Mouse (Mus musculus) heart, embryonic 13.5 days (tissue): Measurements from ENCODE around the gene Lima1. TPM values are rescaled to one million over a fixed set of nuclear protein-coding genes. Genes with fewer than 3 reads are reported as not detected.

Experiments used
- ATAC-seq: fragments of 200-750 bp; cut with Nextera tagmentation; 2 replicates; pipeline ENCODE4 v1.8.0; 2017; ENCODE audit warnings: moderate TSS enrichment; ENCODE audit not compliant: insufficient number of reproducible peaks, low FRiP score, low TSS enrichment; ENCODE audit errors: extremely low read depth
- H3K27ac ChIP-seq: fragments of 300-500 bp; sonication (generic); replicated peaks from 2 replicates; pipeline ENCODE4 v1.5.1; 2015; ENCODE audit warnings: moderate library complexity, mild to moderate bottlenecking, inconsistent platforms
- H3K27me3 ChIP-seq: fragments of 300-500 bp; sonication (generic); replicated peaks from 2 replicates; pipeline ENCODE4 v1.6.1; 2015; ENCODE audit warnings: mild to moderate bottlenecking, inconsistent platforms
- H3K36me3 ChIP-seq: fragments of 300-500 bp; sonication (generic); 2 replicates; pipeline ENCODE4 v1.6.1; 2015; ENCODE audit warnings: mild to moderate bottlenecking, inconsistent platforms
- H3K4me1 ChIP-seq: fragments of 300-500 bp; sonication (generic); 2 replicates; pipeline ENCODE4 v1.6.1; 2015; ENCODE audit warnings: inconsistent platforms
- H3K4me2 ChIP-seq: fragments of 300-500 bp; sonication (generic); 2 replicates; pipeline ENCODE4 v1.6.1; 2015; ENCODE audit warnings: inconsistent platforms, mild to moderate bottlenecking, moderate library complexity
- H3K4me3 ChIP-seq: fragments of 300-500 bp; sonication (generic); 2 replicates; pipeline ENCODE4 v1.5.1; 2015; ENCODE audit warnings: moderate library complexity, mild to moderate bottlenecking, inconsistent platforms
- H3K9ac ChIP-seq: fragments of 300-500 bp; sonication (generic); 2 replicates; pipeline ENCODE4 v1.6.1; 2015; ENCODE audit warnings: inconsistent platforms, mild to moderate bottlenecking, moderate library complexity
- H3K9me3 ChIP-seq: fragments of 300-500 bp; sonication (generic); 2 replicates; pipeline ENCODE4 v1.6.1; 2016; ENCODE audit warnings: inconsistent platforms
- WGBS: fragments of 180-500 bp; shearing (Covaris S2); methylation state at CpG from one replicate; pipeline ENCODE4 v1.1.7; 2015; ENCODE audit warnings: mixed read lengths; 5-methylcytosine and 5-hydroxymethylcytosine counted together
- polyA plus RNA-seq: library from polyadenylated mRNA; unstranded; fragments of >200 nt; fragmentation: Nextera tagmentation; extraction: Ambion mirVana; gene quantifications from 2 replicates; pipeline ENCODE4 v1.2.1, GENCODE M21; 2015

The Lima1 gene
- polyA plus RNA-seq, 1 experiment from 2014 or later: 17.8 TPM

DNA sequence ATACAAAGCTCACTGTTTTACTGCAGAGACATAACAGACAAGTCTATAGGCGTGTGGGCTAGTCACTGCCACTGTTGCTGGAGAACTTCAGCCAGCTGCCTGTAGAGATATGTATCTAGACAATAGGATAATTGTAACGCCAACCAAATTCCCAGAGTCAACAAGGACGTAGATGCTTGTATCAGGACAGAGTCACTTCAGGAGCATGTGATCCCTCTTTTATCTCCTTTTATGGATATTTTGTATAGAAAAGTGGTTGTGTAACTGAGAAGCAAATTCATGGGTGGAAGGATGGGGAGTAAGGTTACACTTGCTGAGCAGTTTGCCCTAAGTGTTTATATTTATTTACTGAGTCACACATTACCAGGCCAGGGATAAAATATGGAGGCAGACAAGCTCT, 25.0 kb downstream of the Lima1 start:
- Histone ChIP-seq H3K4me1 (peaks cover 21% of the 10 kb centered on the region), H3K9ac (no peak overlapping the region), H3K36me3 (no peaks in the 10 kb centered on the region), H3K27ac (no peak overlapping the region), H3K4me2 (no peak overlapping the region), H3K4me3 (no peak overlapping the region), H3K27me3 (no peaks in the 10 kb centered on the region), H3K9me3 (no peaks in the 10 kb centered on the region)
- WGBS: 46% methylated on average over 3 of the region's 3 CpGs
- no peak for ATAC-seq

GRCm38 (mm10) chr15:99847937-99848336, 27.3 kb downstream of the Lima1 start:
- peak overlapping the region; percentile 20; the same call in 1 of the 2 replicates for H3K4me2 ChIP-seq

DNA sequence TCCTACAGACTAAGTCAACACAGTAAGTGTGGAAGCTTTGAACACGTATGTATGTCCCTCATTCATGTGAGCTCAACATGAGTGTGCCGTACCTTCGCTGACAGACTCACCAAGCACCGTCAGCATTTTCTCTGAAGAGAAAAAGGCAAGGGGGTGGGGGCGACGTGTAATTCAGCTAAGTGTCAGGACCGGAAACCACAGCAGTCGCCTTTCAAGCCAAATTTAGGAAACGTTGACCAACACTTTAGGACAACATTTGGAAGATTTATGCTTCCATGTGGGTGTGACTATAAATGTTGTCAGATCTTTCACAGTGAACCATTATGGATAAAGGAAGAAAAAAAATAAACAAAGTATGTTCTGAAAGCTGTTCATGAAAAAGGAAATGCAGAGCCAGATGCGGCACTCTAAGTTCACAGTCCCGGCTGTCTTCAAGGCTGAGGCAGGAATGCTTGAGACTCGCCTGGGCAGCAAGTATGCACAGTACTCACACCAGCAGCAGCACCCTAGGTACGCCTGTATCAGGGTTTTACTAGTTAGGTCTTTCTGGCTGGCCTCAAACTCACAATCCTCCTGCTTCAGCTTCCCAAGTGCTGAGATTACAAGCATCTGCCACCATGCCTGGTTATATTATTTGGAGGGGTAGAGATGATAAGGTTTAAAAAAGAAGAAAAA, 27.9 kb downstream of the Lima1 start:
- Histone ChIP-seq H3K9ac (no peak overlapping the region), H3K27me3 (no peaks in the 10 kb centered on the region), H3K27ac (no peak overlapping the region), H3K4me1 (peaks cover 21% of the 10 kb centered on the region), H3K36me3 (no peaks in the 10 kb centered on the region), H3K9me3 (no peaks in the 10 kb centered on the region), H3K4me2 (peak overlapping the region; percentile 20; the same call in 1 of the 2 replicates), H3K4me3 (no peak overlapping the region)
- 56% methylated on average over 13 of the region's 13 CpGs for WGBS
- no peak for ATAC-seq

More at GRCm38 (mm10) chr15:99847937-99848336, 27.3 kb downstream of the Lima1 start:
- 31% methylated on average over 8 of the region's 8 CpGs for WGBS
- Histone ChIP-seq H3K4me3 (no peak overlapping the region), H3K9ac (no peak overlapping the region), H3K9me3 (no peaks in the 10 kb centered on the region), H3K27ac (no peak overlapping the region), H3K36me3 (no peaks in the 10 kb centered on the region), H3K4me1 (peaks cover 21% of the 10 kb centered on the region), H3K27me3 (no peaks in the 10 kb centered on the region)
- no peak for ATAC-seq

- H3K27me3 ChIP-seq: no peaks in the 10 kb centered on the region
- no peaks in the 10 kb centered on the region; the same call in 1 of the 2 replicates for H3K36me3 ChIP-seq
- no peak overlapping the region for H3K4me3 ChIP-seq
- 57% methylated on average over 6 of the region's 6 CpGs for WGBS
- no peak for ATAC-seq
- H3K9me3 ChIP-seq: no peaks in the 10 kb centered on the region
- peaks cover 21% of the 10 kb centered on the region for H3K4me1 ChIP-seq
- H3K9ac ChIP-seq: no peak overlapping the region
- H3K4me2 ChIP-seq: no peak overlapping the region
- H3K27ac ChIP-seq: no peak overlapping the region
Observed at GRCm38 (mm10) chr15:99846633-99847032, 28.6 kb downstream of the Lima1 start.

GRCm38 (mm10) chr15:99843856-99844255, 31.4 kb downstream of the Lima1 start:
- ATAC-seq: no peak
- Histone ChIP-seq H3K4me2 (no peak overlapping the region), H3K36me3 (peaks cover 3% of the 10 kb centered on the region), H3K27me3 (no peaks in the 10 kb centered on the region), H3K9ac (no peak overlapping the region), H3K27ac (no peak overlapping the region), H3K4me1 (peaks cover 21% of the 10 kb centered on the region), H3K4me3 (no peak overlapping the region), H3K9me3 (no peaks in the 10 kb centered on the region)
- 68% methylated on average over 3 of the region's 3 CpGs for WGBS

DNA sequence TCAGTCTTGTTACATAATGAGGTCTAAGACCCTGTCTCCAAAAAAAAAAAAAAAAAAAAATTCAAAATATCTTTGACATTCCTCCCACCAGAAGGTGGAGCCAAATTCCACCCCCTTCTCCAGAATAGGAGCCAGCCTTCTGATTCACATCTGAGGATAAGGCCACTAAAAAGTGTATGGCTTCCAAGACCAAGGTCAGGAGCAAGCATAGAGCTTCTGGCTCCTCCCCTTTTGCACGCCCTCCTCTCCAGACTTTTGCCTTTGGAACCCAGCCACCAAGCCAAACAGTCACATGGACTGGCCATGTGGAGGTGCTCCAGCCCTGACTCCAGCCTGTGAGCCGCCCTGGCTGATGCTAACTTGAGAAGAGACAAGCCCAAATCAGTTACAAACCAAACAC, 35.3 kb downstream of the Lima1 start:
- no peaks in the 10 kb centered on the region for H3K27me3 ChIP-seq
- no peaks in the 10 kb centered on the region for H3K4me1 ChIP-seq
- no peak overlapping the region for H3K9ac ChIP-seq
- no peak overlapping the region for H3K4me2 ChIP-seq
- WGBS: 73% methylated on average over 2 of the region's 2 CpGs
- H3K9me3 ChIP-seq: no peaks in the 10 kb centered on the region
- no peak overlapping the region for H3K4me3 ChIP-seq
- H3K36me3 ChIP-seq: peaks cover 3% of the 10 kb centered on the region
- H3K27ac ChIP-seq: no peak overlapping the region
- no peak for ATAC-seq

- Histone ChIP-seq H3K9me3 (no peaks in the 10 kb centered on the region), H3K36me3 (peaks cover 3% of the 10 kb centered on the region), H3K9ac (no peak overlapping the region), H3K27me3 (no peaks in the 10 kb centered on the region), H3K27ac (no peak overlapping the region), H3K4me3 (no peak overlapping the region), H3K4me2 (no peak overlapping the region), H3K4me1 (no peaks in the 10 kb centered on the region)
- WGBS: 81% methylated on average over 13 of the region's 13 CpGs
- no peak for ATAC-seq
Observed at GRCm38 (mm10) chr15:99839165-99839840, 36.0 kb downstream of the Lima1 start.

DNA sequence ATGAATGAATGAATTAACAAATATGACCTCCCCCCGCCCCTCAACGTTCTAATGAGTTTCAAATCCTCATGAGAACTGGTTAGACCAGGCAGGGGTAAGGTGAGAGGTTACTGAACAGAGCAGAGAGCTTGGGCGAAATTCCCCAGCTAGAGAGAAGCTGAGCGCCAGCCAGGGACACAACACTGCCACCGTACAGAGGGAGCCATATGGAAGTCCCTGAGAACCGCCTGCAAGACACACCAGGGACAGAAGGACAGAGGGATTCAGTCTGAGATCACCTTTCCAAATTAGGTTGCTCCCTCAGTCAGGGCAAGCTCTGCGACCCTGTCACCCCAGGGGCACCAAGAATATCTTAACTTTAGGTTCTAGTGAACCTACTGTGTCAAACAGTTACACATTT, 37.7 kb downstream of the Lima1 start:
- no peak overlapping the region for H3K4me2 ChIP-seq
- H3K27ac ChIP-seq: no peak overlapping the region
- H3K27me3 ChIP-seq: no peaks in the 10 kb centered on the region
- no peak overlapping the region for H3K9ac ChIP-seq
- no peak for ATAC-seq
- H3K4me1 ChIP-seq: no peaks in the 10 kb centered on the region
- 65% methylated on average over 7 of the region's 7 CpGs for WGBS
- H3K36me3 ChIP-seq: peaks cover 3% of the 10 kb centered on the region
- no peaks in the 10 kb centered on the region for H3K9me3 ChIP-seq
- no peak overlapping the region for H3K4me3 ChIP-seq

DNA sequence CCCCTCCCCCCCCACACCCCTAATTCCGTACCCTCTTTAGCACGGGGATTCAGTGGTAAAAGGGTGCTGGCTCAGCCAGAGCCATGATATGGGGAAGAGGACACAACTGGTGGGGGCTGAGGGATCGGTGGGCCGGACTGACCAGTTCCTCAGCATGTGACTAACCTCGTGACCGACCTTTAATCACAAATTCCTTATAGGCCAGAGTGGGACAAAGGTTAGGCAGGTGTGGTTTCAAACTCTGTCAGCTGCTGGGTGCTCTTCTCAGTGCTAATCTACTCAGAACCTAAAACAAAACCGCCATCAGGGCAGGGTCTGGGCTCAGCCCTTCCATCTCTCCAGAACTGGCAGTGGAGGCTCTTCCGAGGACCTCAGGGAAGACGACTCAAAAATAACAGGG, 40.1 kb downstream of the Lima1 start:
- Histone ChIP-seq H3K4me3 (no peak overlapping the region), H3K4me1 (no peaks in the 10 kb centered on the region), H3K9ac (no peak overlapping the region), H3K27ac (no peak overlapping the region), H3K36me3 (no peaks in the 10 kb centered on the region), H3K4me2 (no peak overlapping the region), H3K9me3 (no peaks in the 10 kb centered on the region), H3K27me3 (no peaks in the 10 kb centered on the region)
- 55% methylated on average over 9 of the region's 9 CpGs for WGBS
- no peak for ATAC-seq

GRCm38 (mm10) chr15:99834681-99835080, 40.6 kb downstream of the Lima1 start:
- no peak for ATAC-seq
- no peak overlapping the region for H3K9ac ChIP-seq
- H3K27ac ChIP-seq: no peak overlapping the region
- no peak overlapping the region for H3K4me3 ChIP-seq
- no peaks in the 10 kb centered on the region for H3K36me3 ChIP-seq
- no peaks in the 10 kb centered on the region for H3K27me3 ChIP-seq
- WGBS: 57% methylated on average over 3 of the region's 3 CpGs
- no peak overlapping the region for H3K4me2 ChIP-seq
- no peaks in the 10 kb centered on the region for H3K9me3 ChIP-seq
- H3K4me1 ChIP-seq: no peaks in the 10 kb centered on the region

DNA sequence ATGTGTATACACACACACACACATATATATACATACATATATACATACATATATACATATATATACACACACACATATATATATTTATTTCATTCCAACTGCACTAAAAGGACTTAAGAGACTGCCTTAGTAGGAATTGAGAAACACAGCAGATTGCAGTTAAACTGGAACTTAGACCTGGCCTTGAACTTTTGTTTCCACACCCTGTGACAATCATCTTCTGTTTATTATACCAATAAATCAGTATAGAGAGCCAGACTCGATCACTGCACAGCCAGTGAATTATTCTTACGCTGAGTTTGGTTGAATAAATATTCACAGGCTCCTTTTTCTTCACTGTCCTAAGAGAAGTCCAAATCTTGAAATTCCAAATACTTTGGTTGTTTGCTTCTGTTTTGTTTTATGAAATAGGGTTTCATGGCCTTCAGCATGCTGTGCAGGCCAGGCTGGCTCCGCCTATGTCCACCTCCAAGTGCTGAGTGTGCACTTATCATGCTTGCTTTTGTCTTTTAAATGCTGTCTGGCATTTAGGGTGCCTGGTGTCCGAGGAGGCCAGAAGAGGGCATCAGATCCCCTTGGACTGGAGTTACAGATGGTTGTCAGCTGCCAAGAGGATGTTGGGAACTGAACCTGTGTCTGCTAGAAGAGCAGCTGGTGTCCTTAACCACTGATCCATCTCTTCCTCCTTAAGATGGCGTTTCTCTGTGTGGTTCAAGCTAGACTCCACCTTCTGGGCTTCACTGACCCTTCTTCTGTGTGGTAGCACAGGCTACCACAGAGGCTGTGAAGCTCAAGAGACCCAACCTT, 41.4 kb downstream of the Lima1 start:
- 71% methylated on average over 5 of the region's 5 CpGs for WGBS

More for the DNA sequence above, 41.4 kb downstream of the Lima1 start:
- Histone ChIP-seq H3K4me3 (no peak overlapping the region), H3K27ac (no peak overlapping the region), H3K9me3 (no peaks in the 10 kb centered on the region), H3K27me3 (no peaks in the 10 kb centered on the region), H3K4me2 (no peak overlapping the region), H3K9ac (no peak overlapping the region), H3K36me3 (no peaks in the 10 kb centered on the region), H3K4me1 (no peaks in the 10 kb centered on the region)
- ATAC-seq: no peak
